Mouse (Mus musculus) myocyte (in vitro differentiated cells): ENCODE data around the gene Dennd5a.

ENCODE experiments used
- CEBPB ChIP-seq: IDR thresholded peaks from 2 replicates; pipeline ENCODE4 v1.6.1; 2011; ENCODE audit warnings: mild to moderate bottlenecking, moderate library complexity; ENCODE audit not compliant: poor library complexity, insufficient read depth, severe bottlenecking
- E2F4 ChIP-seq: IDR thresholded peaks from one replicate; pipeline ENCODE4 v1.6.1; 2011; ENCODE audit warnings: mild to moderate bottlenecking, control low read depth, moderate library complexity; ENCODE audit not compliant: insufficient read depth
- MYOD1 ChIP-seq, 3 experiments: IDR thresholded peaks; one replicate each; pipeline ENCODE4 v1.6.1; 2011; ENCODE audit warnings: control low read depth in 2 of 3, low read depth in 2 of 3, mild to moderate bottlenecking in 2 of 3, moderate library complexity in 1 of 3; ENCODE audit not compliant: insufficient read length in 2 of 3, control insufficient read depth in 1 of 3
- POLR2A ChIP-seq: IDR thresholded peaks from one replicate; pipeline ENCODE4 v1.6.1; 2011; ENCODE audit warnings: low read depth, mild to moderate bottlenecking, control low read depth, moderate library complexity; ENCODE audit not compliant: insufficient read length
- POLR2AphosphoS2 ChIP-seq: IDR thresholded peaks from one replicate; pipeline ENCODE4 v1.6.1; 2011; ENCODE audit warnings: low read depth, control low read depth; ENCODE audit not compliant: insufficient read length
- REST ChIP-seq: IDR thresholded peaks from one replicate; pipeline ENCODE4 v1.6.1; 2011; ENCODE audit warnings: mild to moderate bottlenecking, control low read depth, moderate library complexity; ENCODE audit not compliant: insufficient read depth, insufficient read length
- TCF12 ChIP-seq: IDR thresholded peaks from one replicate; pipeline ENCODE4 v1.6.1; 2011; ENCODE audit warnings: mild to moderate bottlenecking, control low read depth; ENCODE audit not compliant: poor library complexity, insufficient read depth, severe bottlenecking
- USF1 ChIP-seq: IDR thresholded peaks from one replicate; pipeline ENCODE4 v1.6.1; 2011; ENCODE audit warnings: low read depth, mild to moderate bottlenecking, control low read depth, moderate library complexity

- TF ChIP-seq POLR2A: no peak
- no peak for TF ChIP-seq TCF12
- no peak for TF ChIP-seq USF1
- no peak for TF ChIP-seq E2F4
- TF ChIP-seq CEBPB: no peak
- TF ChIP-seq REST: no peak
- no peak for TF ChIP-seq MYOD1 (IDR thresholded peaks at IDR 0.05; ENCODE audit: control insufficient read depth in 1 of 3, insufficient read length in 2 of 3, low read depth in 2 of 3)
- no peak for TF ChIP-seq POLR2AphosphoS2
These were observed 1.3 kb upstream of the Dennd5a start for GRCm38 (mm10) chr7:109961570-109961969.
